Mouse (Mus musculus): Measurements from ENCODE around the gene Prf1.

DNA sequence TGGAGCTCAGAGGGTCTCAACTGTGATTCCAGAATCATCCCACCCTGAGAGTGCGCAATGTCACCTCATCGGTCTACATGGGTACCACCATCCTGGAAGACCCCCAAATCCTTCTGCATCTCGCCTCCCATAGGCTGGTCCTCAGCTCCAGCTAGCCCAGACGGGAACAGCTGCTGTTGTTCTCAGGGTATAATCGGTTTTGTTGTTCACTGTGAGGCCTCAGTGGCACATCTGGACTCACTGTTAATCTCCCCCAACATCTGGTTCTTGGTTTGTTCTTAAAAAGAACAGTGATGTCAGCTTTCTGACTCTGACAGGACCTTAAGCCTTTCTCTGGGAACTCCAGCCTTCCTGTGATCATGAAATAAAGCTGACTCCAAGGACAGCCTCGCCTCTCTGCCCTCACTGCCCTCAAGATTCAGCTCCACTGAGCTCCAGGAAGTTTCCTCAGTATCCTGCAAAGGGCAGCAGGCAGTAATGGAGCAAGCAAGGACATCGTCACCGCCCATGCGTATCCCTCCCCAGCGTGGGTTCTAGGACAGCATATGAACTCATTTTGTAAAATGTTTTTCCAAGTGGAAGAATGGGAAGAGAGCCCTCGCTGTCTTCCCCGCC, 11.2 kb downstream of the Prf1 start:
- TF ChIP-seq CTCF (IDR thresholded peaks at IDR 0.05; ENCODE audit: extremely low read depth, insufficient read length, insufficient replicate concordance, low read depth, low read length) (no peak), POLR2A (IDR thresholded peaks at IDR 0.05; ENCODE audit: low read depth, low read length) (no peak)

All from small intestine, adult 2 months (tissue).